Mouse (Mus musculus) cerebellum, adult 11 months (tissue): ENCODE measurements around the gene Dennd6a.
"Not testable (repeated sequence)": the region's sequence is repeated elsewhere in the genome, so short reads cannot be mapped to it uniquely, and the experiment has no call there.

Source experiments
- DNase-seq: peaks from one replicate; pipeline ENCODE4 v3.0.0; 2022

Dennd6a gene

GRCm38 (mm10) chr14:26573556-26573955 is at the start of gene Dennd6a:
Dennd6a (plus strand) TSS chr14:26573856.
- not testable (repeated sequence) for DNase-seq

- DNase-seq = no peak
Measured at GRCm38 (mm10) chr14:26525955-26526354, 47.7 kb upstream of the Dennd6a start.

GRCm38 (mm10) chr14:26528296-26528695 is 45.4 kb upstream of the Dennd6a start:
- no peak for DNase-seq

GRCm38 (mm10) chr14:26530350-26530749 is 43.3 kb upstream of the Dennd6a start:
- no peak for DNase-seq

- DNase-seq = no peak
Measured at GRCm38 (mm10) chr14:26531410-26532313, 42.0 kb upstream of the Dennd6a start.

- no peak for DNase-seq
Measured at GRCm38 (mm10) chr14:26532752-26533151, 40.9 kb upstream of the Dennd6a start.

- DNase-seq = peak; percentile 20
Measured at GRCm38 (mm10) chr14:26533267-26533666, 40.4 kb upstream of the Dennd6a start.

GRCm38 (mm10) chr14:26533821-26534756 is 39.6 kb upstream of the Dennd6a start:
- peak; percentile 50 for DNase-seq

GRCm38 (mm10) chr14:26534757-26535479 is 38.7 kb upstream of the Dennd6a start, which contains the start of gene Slmap:
Slmap (minus strand) TSS chr14:26534931.
- DNase-seq = peak; percentile 98

- no peak for DNase-seq
Measured at GRCm38 (mm10) chr14:26539241-26539640, 34.4 kb upstream of the Dennd6a start.

GRCm38 (mm10) chr14:26540577-26540976 is 33.1 kb upstream of the Dennd6a start:
- no peak for DNase-seq

GRCm38 (mm10) chr14:26542136-26542535 is 31.5 kb upstream of the Dennd6a start:
- DNase-seq = no peak

GRCm38 (mm10) chr14:26547516-26548488 is 25.9 kb upstream of the Dennd6a start:
- no peak for DNase-seq

- no peak for DNase-seq
Measured at GRCm38 (mm10) chr14:26550712-26551111, 22.9 kb upstream of the Dennd6a start.

- no peak for DNase-seq
Measured at GRCm38 (mm10) chr14:26552441-26552840, 21.2 kb upstream of the Dennd6a start.

- no peak for DNase-seq
Measured at GRCm38 (mm10) chr14:26552853-26553252, 20.8 kb upstream of the Dennd6a start.

GRCm38 (mm10) chr14:26557581-26557980 is 16.1 kb upstream of the Dennd6a start:
- no peak for DNase-seq

- DNase-seq = no peak
Measured at GRCm38 (mm10) chr14:26558536-26558935, 15.1 kb upstream of the Dennd6a start.

GRCm38 (mm10) chr14:26562247-26562646 is 11.4 kb upstream of the Dennd6a start:
- no peak for DNase-seq

- DNase-seq = no peak
Measured at GRCm38 (mm10) chr14:26569880-26570279, 3.8 kb upstream of the Dennd6a start.

GRCm38 (mm10) chr14:26571951-26572675 is 1.5 kb upstream of the Dennd6a start:
- no peak for DNase-seq
